Mouse (Mus musculus) thymus, adult 2 months (tissue): ENCODE results near the gene Dnajc22. TPM values are rescaled to one million over a fixed set of nuclear protein-coding genes. Genes with fewer than 3 reads are reported as not detected.

Source experiments
- DNase-seq: peaks from one replicate; pipeline ENCODE4 v3.0.0; 2021
- H3K27ac ChIP-seq: fragments of 200-500 bp; 2 replicates; pipeline ENCODE4 v1.5.1; 2012; ENCODE audit warnings: low read length, control low read depth; ENCODE audit not compliant: control insufficient read depth, insufficient read depth
- H3K27me3 ChIP-seq: fragments of 200-500 bp; 2 replicates; pipeline ENCODE4 v1.6.1; 2012; ENCODE audit warnings: mild to moderate bottlenecking, low read length, moderate library complexity, mixed read lengths; ENCODE audit not compliant: control insufficient read depth, insufficient read depth
- H3K36me3 ChIP-seq: fragments of 200-500 bp; 2 replicates; pipeline ENCODE4 v1.6.1; 2012; ENCODE audit warnings: mild to moderate bottlenecking, low read length, moderate library complexity; ENCODE audit not compliant: control insufficient read depth, insufficient read depth
- H3K4me1 ChIP-seq: fragments of 200-500 bp; replicated peaks from 2 replicates; pipeline ENCODE4 v1.6.1; 2012; ENCODE audit warnings: low read length; ENCODE audit not compliant: control insufficient read depth, insufficient read depth
- H3K4me3 ChIP-seq: fragments of 200-500 bp; 2 replicates; pipeline ENCODE4 v1.5.1; 2012; ENCODE audit warnings: mild to moderate bottlenecking, low read length, control low read depth, moderate library complexity; ENCODE audit not compliant: control insufficient read depth, insufficient read depth
- CTCF ChIP-seq: fragments of 200-500 bp; IDR thresholded peaks from 2 replicates; pipeline ENCODE4 v1.5.1; 2012; ENCODE audit warnings: mild to moderate bottlenecking, control low read depth, low read length, moderate library complexity, borderline replicate concordance; ENCODE audit not compliant: control insufficient read depth, poor library complexity, insufficient read depth; ENCODE audit errors: extremely low read depth
- POLR2A ChIP-seq: fragments of 200-500 bp; IDR thresholded peaks from 2 replicates; pipeline ENCODE4 v1.6.1; 2012; ENCODE audit warnings: mild to moderate bottlenecking, low read length, control low read depth, moderate library complexity; ENCODE audit not compliant: control insufficient read depth, poor library complexity, insufficient read depth; ENCODE audit errors: extremely low read depth
- WGBS: fragments of 180-500 bp; shearing (Covaris S2); methylation state at CpG from one replicate; pipeline ENCODE4 v1.1.7; 2018; 5-methylcytosine and 5-hydroxymethylcytosine counted together
- polyA plus RNA-seq: library from polyadenylated mRNA; depleted of rRNA; stranded (reverse); fragments of >200 nt; gene quantifications from 2 replicates; pipeline ENCODE4 v1.2.3, GENCODE M21; 2012

Dnajc22 gene
- polyA plus RNA-seq, 1 experiment, result 0.39 TPM

- no peak for DNase-seq
- H3K4me3 ChIP-seq, result peak within 1 kb of the TSS; percentile 92
Observed at GRCm38 (mm10) chr15:99125711-99126080, 32.7 kb downstream of the Dnajc22 start, which contains the start of gene Spats2. TSS of gene Spats2 (plus strand) at chr15:99125916.

GRCm38 (mm10) chr15:99126081-99126815 lies 33.3 kb downstream of the Dnajc22 start:
- Histone ChIP-seq H3K27me3 (no peaks in the 10 kb centered on the region), H3K27ac (no peak overlapping the region), H3K4me1 (peaks cover 27% of the 10 kb centered on the region), H3K36me3 (no peaks in the 10 kb centered on the region), H3K4me3 (peak overlapping the region; percentile 92)
- TF ChIP-seq POLR2A (0 out of 2 replicates have a peak, but pooled peaks have one; percentile 2), CTCF (no peak)
- under 1% methylated on average over 114 of the region's 115 CpGs for WGBS
- peak; percentile 53 for DNase-seq

More at GRCm38 (mm10) chr15:99125711-99126080, 32.7 kb downstream of the Dnajc22 start, which contains the start of gene Spats2:
- Histone ChIP-seq H3K27me3 (no peaks in the 10 kb centered on the region), H3K36me3 (no peaks in the 10 kb centered on the region), H3K27ac (no peak within 1 kb of the TSS), H3K4me1 (peaks cover 27% of the 10 kb centered on the region)
- whole genome bisulfite sequencing, result 4% methylated on average over 12 of the region's 12 CpGs
- TF ChIP-seq CTCF (no peak), POLR2A (no peak)

GRCm38 (mm10) chr15:99126816-99127365 lies 33.9 kb downstream of the Dnajc22 start:
- no peak overlapping the region for H3K27ac ChIP-seq
- H3K4me1 ChIP-seq, result peaks cover 27% of the 10 kb centered on the region
- no peak for DNase-seq
- H3K36me3 ChIP-seq, result no peaks in the 10 kb centered on the region
- H3K4me3 ChIP-seq, result peak overlapping the region; percentile 92
- WGBS, result 4% methylated on average over 34 of the region's 35 CpGs
- no peak for TF ChIP-seq CTCF
- TF ChIP-seq POLR2A, result no peak
- H3K27me3 ChIP-seq, result no peaks in the 10 kb centered on the region

GRCm38 (mm10) chr15:99127851-99128522 lies 35.0 kb downstream of the Dnajc22 start:
- WGBS, result 85% methylated on average over 6 of the region's 6 CpGs
- no peak overlapping the region for H3K4me3 ChIP-seq
- H3K27me3 ChIP-seq, result no peaks in the 10 kb centered on the region
- TF ChIP-seq CTCF (no peak), POLR2A (no peak)
- H3K27ac ChIP-seq, result no peak overlapping the region
- H3K36me3 ChIP-seq, result no peaks in the 10 kb centered on the region
- DNase-seq, result no peak
- peaks cover 27% of the 10 kb centered on the region for H3K4me1 ChIP-seq

DNA sequence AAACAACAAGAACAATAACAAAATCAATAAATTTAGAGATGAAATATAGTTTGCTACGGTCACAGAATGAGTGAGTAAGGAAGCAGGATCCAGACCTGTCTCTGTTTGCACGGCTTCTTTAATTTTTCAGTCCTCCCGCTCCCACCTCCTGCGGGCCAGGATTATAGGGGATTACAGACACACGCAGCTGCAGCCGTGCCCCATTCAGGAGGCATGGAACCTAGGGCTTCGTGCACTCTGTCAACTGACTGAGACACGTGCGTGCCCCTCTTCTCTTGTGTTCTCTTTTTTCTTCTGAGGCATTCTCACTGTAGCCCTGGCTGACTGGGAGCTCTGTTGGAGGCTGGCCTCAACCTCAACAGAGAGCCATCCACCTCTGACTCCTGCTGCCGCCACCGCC lies 36.5 kb downstream of the Dnajc22 start:
- 32% methylated on average over 11 of the region's 11 CpGs for WGBS
- Histone ChIP-seq H3K27ac (peak overlapping the region; percentile 14; the same call in 1 of the 2 replicates), H3K27me3 (no peaks in the 10 kb centered on the region), H3K36me3 (no peaks in the 10 kb centered on the region), H3K4me3 (no peak overlapping the region), H3K4me1 (peaks cover 27% of the 10 kb centered on the region)
- peak; percentile 2 for DNase-seq
- no peak for TF ChIP-seq POLR2A
- TF ChIP-seq CTCF, result no peak
